Mouse (Mus musculus) intestine, postnatal 0 days (tissue): ENCODE measurements around the gene Ndrg3. TPM values are rescaled to one million over a fixed set of nuclear protein-coding genes. Genes with fewer than 3 reads are reported as not detected.
A peak's percentile ranks its signal among the peaks of the same experiment; 100 is the strongest.

ENCODE experiments used
- ATAC-seq: fragments of 200-750 bp; cut with Nextera tagmentation; 2 replicates; pipeline ENCODE4 v1.8.0; 2017; ENCODE audit warnings: mild to moderate bottlenecking, moderate TSS enrichment, moderate library complexity
- H3K27ac ChIP-seq: fragments of 300-500 bp; sonication (generic); 2 replicates; pipeline ENCODE4 v1.5.1; 2014; ENCODE audit warnings: mild to moderate bottlenecking, low read depth, low read length, moderate library complexity
- H3K27me3 ChIP-seq: fragments of 300-500 bp; sonication (generic); replicated peaks from 2 replicates; pipeline ENCODE4 v1.6.1; 2014; ENCODE audit warnings: low read length, mixed read lengths; ENCODE audit not compliant: control insufficient read depth, insufficient read depth
- H3K36me3 ChIP-seq: fragments of 300-500 bp; sonication (generic); 2 replicates; pipeline ENCODE4 v1.6.1; 2014; ENCODE audit warnings: mild to moderate bottlenecking, moderate library complexity; ENCODE audit not compliant: control insufficient read depth, insufficient read depth
- H3K4me1 ChIP-seq: fragments of 300-500 bp; sonication (generic); replicated peaks from 2 replicates; pipeline ENCODE4 v1.6.1; 2014; ENCODE audit warnings: antibody characterized with exemption, low read length, mixed read lengths; ENCODE audit not compliant: control insufficient read depth, insufficient read depth
- H3K4me2 ChIP-seq: fragments of 300-500 bp; sonication (generic); replicated peaks from 2 replicates; pipeline ENCODE4 v1.6.1; 2014; ENCODE audit warnings: low read depth, mild to moderate bottlenecking, moderate library complexity
- H3K4me3 ChIP-seq: fragments of 300-500 bp; sonication (generic); 2 replicates; pipeline ENCODE4 v1.5.1; 2014; ENCODE audit warnings: low read depth, low read length
- H3K9ac ChIP-seq: fragments of 300-500 bp; sonication (generic); 2 replicates; pipeline ENCODE4 v1.6.1; 2014; ENCODE audit warnings: mild to moderate bottlenecking, low read depth, low read length
- H3K9me3 ChIP-seq: fragments of 300-500 bp; sonication (generic); 2 replicates; pipeline ENCODE4 v1.6.1; 2016; ENCODE audit warnings: mixed run types; ENCODE audit not compliant: control insufficient read depth
- CTCF ChIP-seq: sonication (generic); IDR thresholded peaks from 2 replicates; pipeline ENCODE4 v1.5.1; 2016; ENCODE audit warnings: low read depth, mild to moderate bottlenecking, control low read depth, antibody characterized with exemption, moderate library complexity
- WGBS: fragments of 180-500 bp; shearing (Covaris S2); extraction: QIAGEN DNeasy Blood & Tissue Kit; methylation state at CpG from one replicate; pipeline ENCODE4 v1.1.7; 2014; 5-methylcytosine and 5-hydroxymethylcytosine counted together
- polyA plus RNA-seq: library from polyadenylated mRNA; unstranded; fragments of >200 nt; fragmentation: Nextera tagmentation; extraction: Ambion mirVana; gene quantifications from 2 replicates; pipeline ENCODE4 v1.2.1, GENCODE M21; 2015

The Ndrg3 gene
- polyA plus RNA-seq, result 25.1 and 25.3 TPM in 2 replicates

DNA sequence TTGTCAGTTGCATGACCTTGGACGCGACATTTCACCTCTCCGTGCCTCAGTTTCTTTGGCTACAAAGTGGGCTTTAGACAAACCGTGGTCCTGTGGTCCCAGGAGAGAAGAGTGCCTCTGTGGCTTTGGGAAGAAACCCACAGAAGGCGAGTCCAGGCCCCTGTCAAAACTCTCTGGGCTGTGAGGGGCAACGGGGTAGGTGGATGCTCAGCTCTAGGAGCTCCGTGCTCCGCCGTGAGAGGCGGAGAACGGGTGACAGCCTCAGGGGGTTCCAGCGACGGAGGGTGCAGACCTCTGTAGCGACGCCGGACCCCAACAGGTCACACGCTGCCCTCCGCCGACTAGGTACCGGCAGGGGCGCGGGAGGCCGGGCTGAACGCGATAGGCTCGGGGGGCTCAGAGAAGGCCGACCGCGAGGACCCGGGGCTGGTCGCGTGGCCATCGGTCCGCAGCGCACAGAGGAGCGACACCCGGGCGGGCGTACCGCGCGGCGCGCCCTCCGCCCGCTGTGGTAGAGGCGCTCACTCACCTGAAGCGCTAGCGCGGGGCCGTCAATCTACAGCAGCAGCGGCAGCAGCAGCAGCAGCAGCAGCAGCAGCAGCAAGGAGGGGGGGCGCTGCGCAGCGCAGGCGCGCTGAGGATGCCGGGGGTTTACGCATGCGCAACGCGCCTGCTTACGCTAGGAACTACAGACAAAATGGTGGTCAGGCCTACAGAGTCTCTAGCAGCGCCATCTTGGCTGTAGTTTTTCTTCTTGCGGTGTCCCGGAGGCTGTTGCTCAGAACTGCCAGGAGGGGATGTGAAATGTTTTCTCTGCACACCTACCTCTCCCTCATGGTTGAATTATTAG lies at the start of gene Ndrg3:
TSS of gene Ndrg3 (minus strand) at position 587 of the 850 bp plus-strand sequence.
- peak; percentile 96 for ATAC-seq
- H3K4me1 ChIP-seq, result no peaks in the 10 kb centered on the region
- under 1% methylated on average over 66 of the region's 66 CpGs for WGBS
- H3K27ac ChIP-seq, result peak within 1 kb of the TSS; percentile 21; the same call in 1 of the 2 replicates
- no peaks in the 10 kb centered on the region for H3K9me3 ChIP-seq
- H3K36me3 ChIP-seq, result peaks cover 13% of the 10 kb centered on the region; the same call in 1 of the 2 replicates
- H3K9ac ChIP-seq, result peak within 1 kb of the TSS; percentile 84
- peak; percentile 67 for TF ChIP-seq CTCF
- H3K4me2 ChIP-seq, result peak within 1 kb of the TSS; percentile 81
- H3K27me3 ChIP-seq, result no peaks in the 10 kb centered on the region
- peak within 1 kb of the TSS; percentile 94 for H3K4me3 ChIP-seq

DNA sequence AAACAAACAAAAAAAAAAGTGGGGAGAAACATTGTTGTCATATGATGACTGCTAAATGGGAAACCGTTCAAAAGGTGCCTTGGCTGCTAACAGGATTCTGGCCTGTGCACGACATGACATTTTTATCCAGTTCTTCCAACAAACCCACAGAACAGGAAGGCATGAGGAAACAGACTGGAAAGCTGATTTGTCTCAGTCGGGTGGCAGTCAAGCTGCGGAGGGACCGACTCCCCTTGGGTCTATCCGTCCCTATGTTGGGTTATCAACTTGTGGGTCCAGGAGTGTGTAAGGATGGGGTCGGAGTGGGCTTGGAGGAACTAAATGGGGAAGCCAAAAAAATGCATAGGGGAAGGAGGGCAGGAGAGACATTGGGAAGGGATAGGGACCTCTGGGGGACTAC lies 49.6 kb upstream of the Ndrg3 start:
- Histone ChIP-seq H3K27me3 (no peaks in the 10 kb centered on the region), H3K36me3 (peaks cover 25% of the 10 kb centered on the region; the same call in 1 of the 2 replicates), H3K9me3 (no peaks in the 10 kb centered on the region), H3K27ac (no peak overlapping the region), H3K4me1 (no peaks in the 10 kb centered on the region), H3K4me3 (no peak overlapping the region), H3K4me2 (no peak overlapping the region), H3K9ac (no peak overlapping the region)
- TF ChIP-seq CTCF, result no peak
- 90% methylated on average over 7 of the region's 7 CpGs for WGBS
- ATAC-seq, result no peak

- Histone ChIP-seq H3K4me2 (no peak overlapping the region), H3K9ac (no peak overlapping the region), H3K36me3 (peaks cover 21% of the 10 kb centered on the region; the same call in 1 of the 2 replicates), H3K27ac (no peak overlapping the region), H3K4me1 (no peaks in the 10 kb centered on the region), H3K4me3 (no peak overlapping the region), H3K9me3 (no peaks in the 10 kb centered on the region), H3K27me3 (no peaks in the 10 kb centered on the region)
- TF ChIP-seq CTCF, result no peak
- 80% methylated on average over 16 of the region's 17 CpGs for WGBS
- no peak for ATAC-seq
Observed at GRCm38 (mm10) chr2:157040649-157041046, 48.8 kb upstream of the Ndrg3 start.

DNA sequence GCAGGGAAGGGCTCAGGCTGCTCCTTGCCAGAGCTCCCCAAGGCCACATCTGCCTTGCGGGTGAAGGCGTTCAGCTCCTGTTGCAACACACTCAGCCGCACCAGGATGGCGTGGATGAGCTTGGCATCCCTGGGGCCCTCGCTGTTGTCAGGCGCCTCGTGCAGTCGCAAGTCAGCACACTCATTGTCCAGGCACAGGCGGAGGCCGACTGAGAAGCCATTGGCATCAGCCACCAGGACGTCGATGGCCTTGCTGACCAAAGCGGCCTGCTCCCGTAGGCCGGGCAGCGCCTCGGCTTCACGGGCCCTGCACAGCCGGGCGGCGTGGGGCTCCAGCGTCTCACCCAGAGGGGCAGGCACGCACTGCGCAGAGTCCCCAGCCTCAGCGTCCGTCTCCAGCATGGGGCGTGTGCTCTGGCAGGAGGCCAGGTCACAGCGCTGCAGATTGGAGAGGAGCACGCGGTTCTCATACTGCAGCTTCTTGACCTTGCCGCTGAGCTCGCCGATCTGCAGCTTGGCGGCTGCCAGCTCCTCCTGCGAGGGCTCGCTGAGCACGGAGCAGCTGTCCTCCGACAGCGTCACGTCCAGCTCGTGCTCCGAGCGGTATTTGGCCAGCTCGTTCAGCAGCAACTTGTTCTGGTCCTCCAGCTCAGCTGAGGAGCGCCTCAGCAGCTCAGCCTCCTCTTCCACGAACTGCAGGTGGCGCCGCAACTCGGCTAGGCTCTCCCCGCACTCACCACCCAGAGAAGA lies 48.2 kb upstream of the Ndrg3 start:
- peak; percentile 51 for TF ChIP-seq CTCF
- H3K36me3 ChIP-seq, result peaks cover 18% of the 10 kb centered on the region; the same call in 1 of the 2 replicates
- no peak overlapping the region for H3K4me2 ChIP-seq
- ATAC-seq, result 0 out of 2 replicates have a peak, but pooled peaks have one; percentile 16
- H3K27ac ChIP-seq, result no peak overlapping the region
- no peak overlapping the region for H3K4me3 ChIP-seq
- H3K27me3 ChIP-seq, result no peaks in the 10 kb centered on the region
- H3K4me1 ChIP-seq, result no peaks in the 10 kb centered on the region
- H3K9me3 ChIP-seq, result no peaks in the 10 kb centered on the region
- H3K9ac ChIP-seq, result no peak overlapping the region
- WGBS, result 79% methylated on average over 49 of the region's 50 CpGs

DNA sequence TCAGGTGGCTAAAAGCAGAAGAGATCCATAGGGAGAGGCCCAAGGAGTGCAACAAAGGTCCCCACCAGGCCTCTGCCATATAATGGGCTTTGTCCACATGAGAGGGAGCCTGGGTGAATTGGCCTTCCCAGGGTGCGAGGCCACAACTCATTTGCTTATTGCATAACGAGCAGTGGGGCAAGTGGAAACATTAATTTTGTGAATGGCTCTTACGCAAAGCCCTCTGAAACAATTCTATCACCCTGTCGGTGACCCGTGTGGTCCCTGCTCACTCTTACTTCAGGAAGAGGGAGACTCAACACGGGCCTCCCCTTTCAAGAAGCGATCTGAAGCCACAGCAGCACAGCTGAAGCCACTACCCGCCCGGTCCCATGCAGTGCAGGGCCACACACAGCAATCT lies 45.4 kb upstream of the Ndrg3 start:
- Histone ChIP-seq H3K9me3 (no peaks in the 10 kb centered on the region), H3K9ac (no peak overlapping the region), H3K4me2 (no peak overlapping the region), H3K4me3 (no peak overlapping the region), H3K27me3 (no peaks in the 10 kb centered on the region), H3K27ac (no peak overlapping the region), H3K36me3 (peaks cover 17% of the 10 kb centered on the region; the same call in 1 of the 2 replicates), H3K4me1 (no peaks in the 10 kb centered on the region)
- 88% methylated on average over 9 of the region's 9 CpGs for WGBS
- ATAC-seq, result no peak
- no peak for TF ChIP-seq CTCF

DNA sequence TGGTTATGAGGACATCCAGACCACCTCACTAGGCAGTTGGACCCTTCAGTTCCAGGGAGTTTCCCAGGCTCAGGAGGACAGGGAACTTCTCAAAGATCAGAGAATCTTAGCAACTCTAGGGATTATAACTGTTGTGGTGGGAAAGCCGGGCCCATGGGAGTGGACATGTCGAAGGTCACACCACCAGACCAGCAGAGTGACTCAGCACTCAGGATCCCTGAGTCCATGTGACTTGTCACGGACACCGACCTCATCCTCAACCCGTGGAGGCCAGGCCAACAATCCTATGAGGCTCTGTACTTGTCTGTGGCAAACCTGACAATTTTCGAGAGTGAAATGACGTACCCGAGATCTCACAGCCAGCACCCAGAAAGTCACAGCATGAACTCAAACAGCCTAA lies 44.5 kb upstream of the Ndrg3 start:
- no peaks in the 10 kb centered on the region for H3K9me3 ChIP-seq
- TF ChIP-seq CTCF, result no peak
- no peak overlapping the region for H3K9ac ChIP-seq
- H3K27me3 ChIP-seq, result no peaks in the 10 kb centered on the region
- H3K4me1 ChIP-seq, result no peaks in the 10 kb centered on the region
- peaks cover 17% of the 10 kb centered on the region; the same call in 1 of the 2 replicates for H3K36me3 ChIP-seq
- WGBS, result 83% methylated on average over 8 of the region's 8 CpGs
- H3K27ac ChIP-seq, result no peak overlapping the region
- no peak overlapping the region for H3K4me2 ChIP-seq
- no peak overlapping the region for H3K4me3 ChIP-seq
- ATAC-seq, result no peak
